Mouse (Mus musculus) hindlimb bud, embryonic 11.5 days (tissue): ENCODE measurements around the gene Kdm2b.

Experiments used
- DNase-seq: peaks from one replicate; pipeline ENCODE4 v3.0.0-alpha.2; 2012; ENCODE audit warnings: low read depth, low spot score; ENCODE audit errors: extremely low spot score

Gene Kdm2b

DNA sequence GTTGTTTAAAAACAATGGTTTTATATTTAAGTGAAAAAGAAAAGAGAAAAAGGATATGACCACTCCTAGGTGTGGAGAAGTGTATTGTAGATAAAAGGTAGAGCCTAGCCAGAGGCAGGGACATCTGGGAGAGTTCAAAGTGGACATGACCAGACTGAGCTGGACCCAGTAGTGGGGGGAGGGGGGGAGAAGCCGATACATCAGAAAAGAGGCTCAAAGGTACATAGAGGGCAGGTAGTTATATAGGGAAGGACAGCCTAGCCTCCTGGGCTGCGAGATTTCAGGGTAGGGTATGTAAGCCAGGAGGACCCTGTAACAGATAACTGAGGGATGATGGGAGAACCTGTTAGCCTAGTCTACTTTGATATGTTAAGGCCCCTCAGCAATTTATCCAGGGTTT is 137.0 kb downstream of the Kdm2b start:
- no peak for DNase-seq

DNA sequence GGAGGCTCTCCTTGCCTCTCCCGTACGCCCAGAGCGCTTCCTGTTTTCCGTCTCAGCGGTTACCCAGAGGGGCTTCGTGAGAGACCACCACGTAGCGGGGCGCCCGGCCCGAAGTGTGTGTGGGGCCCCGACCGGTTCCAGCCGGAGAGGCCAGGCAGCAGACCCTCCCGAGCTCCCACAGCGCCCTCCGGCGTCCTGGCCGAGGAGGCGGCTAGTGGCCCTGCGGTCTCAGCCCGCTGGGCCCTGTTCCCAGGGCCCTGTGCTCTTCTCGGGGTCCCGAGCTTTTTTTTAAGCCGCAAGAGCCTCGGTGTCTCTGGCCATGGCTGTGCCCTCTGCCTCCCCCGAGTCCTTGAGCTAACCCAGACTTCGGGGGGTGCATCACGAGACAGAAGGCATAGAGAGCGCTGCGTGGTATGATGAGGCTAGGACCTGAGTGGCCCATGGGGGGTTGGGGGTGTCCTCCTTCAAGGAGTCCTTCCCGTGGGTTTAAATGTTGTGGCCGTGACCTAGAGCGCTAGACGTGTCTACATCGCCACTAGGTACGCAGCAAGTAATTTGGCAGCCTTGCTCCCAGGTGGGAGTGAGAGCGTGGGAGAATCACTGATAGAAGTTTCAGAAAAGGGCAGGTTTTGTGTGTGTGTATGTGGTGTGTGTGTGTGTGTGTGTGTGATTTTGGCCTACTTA is 139.2 kb downstream of the Kdm2b start:
- DNase-seq = peak; percentile 10

DNA sequence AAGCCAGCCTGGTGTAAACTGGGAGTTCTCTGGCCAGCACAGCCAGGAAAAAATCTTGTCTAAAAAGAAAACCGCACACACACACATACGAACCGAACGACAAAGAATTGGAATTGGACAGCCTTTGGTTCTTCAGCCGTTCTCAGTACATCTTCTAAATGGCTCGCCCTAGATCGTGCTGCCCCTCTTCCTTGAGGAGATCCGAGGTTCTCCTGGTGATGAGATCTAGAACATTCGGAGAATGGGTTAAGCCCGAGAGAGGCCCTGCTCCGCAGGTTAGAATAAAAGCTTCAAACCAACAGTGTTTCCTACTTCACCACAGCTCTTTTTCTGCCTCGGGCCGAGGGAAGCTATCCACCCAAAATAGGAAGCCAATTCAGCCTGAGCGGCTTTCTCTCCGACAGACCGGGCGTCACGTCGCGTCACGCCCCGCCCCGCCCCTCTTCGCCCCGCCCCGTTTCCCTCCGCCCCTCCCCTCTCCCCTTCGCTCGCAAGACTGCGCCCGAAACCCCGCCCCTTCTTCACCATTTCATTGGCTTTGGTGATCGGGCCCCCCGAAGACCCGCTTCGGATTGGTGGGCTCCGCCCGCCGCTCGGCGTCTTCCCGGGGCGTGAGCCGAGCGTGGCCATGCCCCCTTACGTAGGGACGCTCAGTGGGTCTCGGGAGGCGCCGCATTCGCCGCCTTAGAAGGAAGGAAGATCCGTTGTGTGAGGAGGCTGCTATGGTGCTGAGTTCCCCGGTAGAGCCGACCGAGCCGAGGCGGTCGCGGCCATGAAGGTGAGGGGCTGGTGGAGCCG is 139.9 kb downstream of the Kdm2b start, which contains the start of gene Rnf34:
Gene Rnf34 (plus strand): TSS at position 528 of the 798 bp plus-strand sequence.
- DNase-seq = peak; percentile 79

DNA sequence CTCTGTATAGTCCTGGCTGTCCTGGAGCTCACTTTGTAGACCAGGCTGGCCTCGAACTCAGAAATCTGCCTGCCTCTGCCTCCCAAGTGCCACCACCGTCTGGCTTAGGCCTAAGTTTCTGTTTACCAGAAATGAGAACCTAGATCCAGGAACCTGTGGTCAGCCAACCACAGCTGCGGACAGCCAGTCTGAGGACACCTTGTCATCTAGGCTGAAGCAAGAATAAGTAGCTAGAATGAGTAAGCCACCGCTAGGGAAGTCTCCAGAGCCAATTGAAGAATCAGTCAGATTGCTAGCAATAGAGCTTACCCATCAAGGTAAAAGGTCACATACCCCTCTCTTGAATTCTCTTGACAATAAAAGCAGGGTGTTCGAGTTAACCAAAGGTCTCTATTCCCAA is 145.8 kb downstream of the Kdm2b start:
- DNase-seq = no peak

DNA sequence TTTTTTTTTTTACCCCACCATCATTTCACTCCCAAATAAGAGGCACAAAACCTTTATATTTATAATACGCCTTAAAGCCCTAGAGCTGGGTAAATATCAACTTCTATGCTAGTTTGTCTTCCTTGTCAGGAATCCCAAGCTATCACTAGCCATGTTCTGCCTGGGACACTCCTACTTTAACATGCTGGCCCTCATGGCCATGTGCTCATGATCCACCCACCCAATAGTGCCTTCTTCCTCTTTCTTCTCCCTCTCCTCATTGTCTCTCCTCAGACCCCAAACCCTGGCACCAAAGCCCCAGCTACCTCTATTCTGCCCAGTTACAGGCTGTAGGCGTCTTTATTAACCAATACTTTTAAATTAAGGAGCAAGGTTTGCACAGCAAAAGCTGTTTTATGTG is 148.5 kb downstream of the Kdm2b start:
- DNase-seq = no peak

DNA sequence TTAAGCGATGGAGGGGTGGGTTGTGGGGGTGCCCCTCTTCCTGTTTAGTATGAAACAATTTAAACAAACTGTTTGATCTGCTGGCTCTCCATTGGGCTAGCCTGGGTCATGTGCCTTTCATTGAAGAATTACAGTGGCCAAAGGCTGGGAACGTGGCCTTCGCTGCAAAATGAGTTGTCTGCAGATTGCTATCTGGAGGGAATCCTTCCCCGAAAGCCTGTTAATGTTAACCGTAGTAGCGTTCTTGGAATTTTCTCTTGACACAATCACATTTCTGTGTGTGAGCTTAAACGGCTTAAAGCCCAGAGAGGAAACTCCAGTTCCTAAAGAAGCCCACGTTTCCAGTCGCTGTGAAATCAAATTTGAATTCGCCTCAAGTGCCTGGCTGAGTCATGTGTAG is 156.6 kb downstream of the Kdm2b start:
- no peak for DNase-seq

DNA sequence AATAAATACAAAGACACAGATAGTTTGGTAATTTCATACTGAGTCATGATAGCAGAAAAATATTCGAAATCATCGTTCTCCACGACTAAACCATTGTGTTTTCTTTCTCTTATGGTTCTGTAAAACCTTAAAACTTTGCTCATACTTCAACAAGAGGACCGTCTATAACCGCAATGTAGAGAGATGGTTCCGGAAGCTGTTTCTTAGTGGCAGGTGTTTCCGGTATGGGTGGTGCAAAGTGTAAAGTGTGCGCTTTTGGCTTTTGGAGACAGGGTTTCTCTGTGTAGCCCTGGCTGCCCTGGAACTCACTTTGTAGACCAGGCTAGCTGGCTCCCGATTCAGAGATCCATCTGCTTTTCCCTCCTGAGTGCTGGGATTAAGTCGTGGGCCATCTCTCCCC is 157.1 kb downstream of the Kdm2b start:
- no peak for DNase-seq

DNA sequence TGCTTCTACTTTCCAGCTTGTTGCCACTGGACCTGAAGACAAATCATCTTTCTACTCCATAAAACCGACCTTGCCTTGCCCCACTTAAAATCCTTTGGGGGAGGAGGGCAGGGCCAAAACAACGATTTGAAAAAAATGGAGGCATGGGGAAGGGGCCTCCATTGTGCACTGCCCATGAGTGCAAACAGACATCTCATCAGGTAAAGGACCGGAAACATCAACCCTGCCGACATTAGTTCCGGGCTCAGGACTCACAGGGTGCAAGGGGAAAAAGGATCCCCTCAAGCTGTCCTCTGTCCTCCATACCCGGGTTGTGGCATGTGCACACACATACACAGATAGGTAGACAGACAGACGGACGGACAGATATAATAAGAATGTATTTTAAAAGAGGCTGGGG is 164.5 kb downstream of the Kdm2b start:
- no peak for DNase-seq

DNA sequence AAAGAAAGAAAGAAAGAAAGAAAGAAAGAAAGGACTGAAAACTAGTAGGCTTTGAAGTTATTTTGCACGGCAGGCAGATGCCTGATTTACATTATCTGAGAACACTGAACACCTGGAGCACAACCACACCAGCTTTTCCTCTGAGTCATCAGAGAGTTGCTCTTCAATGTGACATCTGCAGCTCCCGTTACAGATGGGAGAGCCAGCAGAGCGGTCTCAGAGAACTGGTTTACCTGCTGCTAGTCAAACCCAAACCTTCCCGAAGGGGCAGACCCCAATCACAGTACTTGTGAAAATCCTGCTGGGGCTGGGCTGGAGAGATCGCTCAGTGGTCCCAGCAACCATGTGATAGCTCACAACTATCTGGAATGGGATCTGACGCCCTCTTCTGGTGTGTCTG is 165.2 kb downstream of the Kdm2b start:
- no peak for DNase-seq

DNA sequence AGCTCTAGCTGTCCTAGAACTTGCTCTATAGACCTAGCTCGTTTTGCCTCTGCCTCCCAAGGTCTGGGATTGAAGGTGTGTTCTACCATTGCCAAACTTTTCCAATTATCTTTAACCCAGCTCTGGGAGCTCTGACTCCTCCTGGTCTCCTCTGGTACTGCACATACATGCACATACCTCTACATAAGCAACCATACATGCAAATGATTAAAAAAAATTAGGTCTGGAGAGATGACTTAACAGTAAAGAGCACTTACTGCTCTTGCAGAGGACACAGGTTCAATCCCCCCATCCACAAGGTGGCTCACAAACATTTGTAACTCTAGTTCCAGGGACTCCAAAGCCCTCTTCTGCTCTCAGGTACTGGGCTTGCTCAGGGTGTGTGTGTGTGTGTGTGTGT is 165.6 kb downstream of the Kdm2b start:
- no peak for DNase-seq

DNA sequence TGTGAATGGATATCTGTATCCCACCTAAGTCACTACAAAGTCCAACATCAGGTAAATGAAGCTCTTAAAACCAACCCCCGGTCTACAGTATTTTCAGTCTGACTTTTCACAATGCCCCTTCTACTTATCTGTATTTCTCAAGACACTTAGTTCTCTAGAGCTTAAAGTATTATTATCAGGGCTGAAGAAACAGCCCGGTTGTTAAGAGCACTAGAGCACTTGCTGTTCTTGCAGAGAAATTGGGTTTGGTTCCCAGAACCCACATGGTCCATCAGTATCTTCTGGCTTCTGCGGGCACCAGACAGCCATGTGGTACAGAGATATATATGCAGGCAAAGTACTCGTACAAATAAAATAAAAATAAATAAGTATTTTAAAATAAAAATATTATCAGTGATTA is 167.2 kb downstream of the Kdm2b start:
- no peak for DNase-seq

DNA sequence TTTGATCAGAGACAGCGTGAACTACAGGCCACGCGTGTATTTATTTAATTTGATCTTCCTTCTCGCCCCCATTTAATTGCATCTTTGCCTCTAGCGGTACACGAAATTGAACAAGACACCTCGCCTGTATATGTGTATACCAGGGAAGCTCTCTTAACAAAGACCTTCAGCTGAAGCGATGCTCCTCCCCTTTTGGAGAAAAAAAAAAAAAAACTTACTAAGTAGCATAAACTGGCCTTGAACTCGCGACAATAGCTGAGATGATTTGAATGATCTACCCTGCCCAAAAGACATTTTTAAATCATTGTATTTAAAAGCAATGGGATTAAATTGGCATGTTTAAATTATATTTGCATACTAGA is 168.1 kb downstream of the Kdm2b start:
- DNase-seq = no peak

DNA sequence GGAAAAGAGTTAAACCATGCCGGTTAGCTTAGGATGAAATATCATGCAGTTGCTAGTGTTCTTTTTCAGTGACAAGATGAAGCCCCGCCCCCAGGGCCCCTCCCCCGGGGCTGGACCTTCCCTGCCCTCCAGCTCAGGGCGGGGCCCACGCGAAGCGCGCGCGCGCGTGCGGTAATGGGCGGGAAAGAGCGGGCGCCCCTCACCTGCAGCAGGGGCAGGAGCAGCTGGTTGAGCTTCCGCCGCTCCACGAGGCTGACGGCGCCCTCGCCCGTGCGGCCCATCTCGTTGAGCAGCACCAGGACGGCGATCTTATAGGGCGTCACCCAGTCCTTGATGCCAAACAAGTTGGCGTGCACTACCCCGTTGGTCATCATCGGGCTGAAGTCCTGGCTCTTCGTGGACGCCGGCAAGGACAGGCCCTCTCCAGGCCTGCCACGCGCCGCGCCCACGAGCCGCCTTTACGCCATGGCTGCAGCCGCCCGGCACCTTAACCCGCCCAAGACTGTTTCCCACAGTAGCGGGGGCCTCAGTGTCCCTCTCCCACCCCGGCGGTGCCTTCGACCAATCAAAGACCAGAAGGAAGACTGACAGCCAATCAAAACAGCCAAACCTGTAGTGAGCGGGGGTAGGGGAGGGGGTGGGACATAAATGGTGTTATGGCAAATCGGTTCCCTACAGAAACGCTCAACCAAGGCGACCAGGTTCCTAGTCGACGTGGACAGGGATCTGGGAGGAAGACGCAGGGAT is 168.7 kb downstream of the Kdm2b start, which contains the start of gene Anapc5:
Gene Anapc5 (minus strand): TSS at position 563 of the 747 bp plus-strand sequence.
- peak; percentile 93 for DNase-seq
